Mouse (Mus musculus) C2C12 (cell line): ENCODE measurements at regions not wholly inside any gene's neighbourhood (a gene's known extent, or its start where the extent isn't known, plus 50 kb on each side); places are given as distances from the start of the nearest gene placed in this dataset.

Experiments used
- CEBPB ChIP-seq: IDR thresholded peaks from one replicate; pipeline ENCODE4 v1.6.1; 2011; ENCODE audit warnings: low read depth, mild to moderate bottlenecking, control low read depth, moderate library complexity
- CTCF ChIP-seq: IDR thresholded peaks from one replicate; pipeline ENCODE4 v1.5.1; 2011; ENCODE audit not compliant: control insufficient read depth, insufficient read depth, insufficient read length
- FOSL1 ChIP-seq: IDR thresholded peaks from one replicate; pipeline ENCODE4 v1.8.0; 2011; ENCODE audit warnings: mild to moderate bottlenecking, low read length; ENCODE audit not compliant: poor library complexity, insufficient read depth, severe bottlenecking
- MAX ChIP-seq: IDR thresholded peaks from one replicate; pipeline ENCODE4 v1.6.1; 2011; ENCODE audit warnings: mild to moderate bottlenecking, control low read depth
- MYOD1 ChIP-seq: IDR thresholded peaks from one replicate; pipeline ENCODE4 v1.6.1; 2011; ENCODE audit warnings: low read depth; ENCODE audit not compliant: control insufficient read depth, insufficient read length
- MYOG ChIP-seq: IDR thresholded peaks from one replicate; pipeline ENCODE4 v1.6.1; 2011; ENCODE audit not compliant: control insufficient read depth, insufficient read length; ENCODE audit errors: extremely low read depth
- USF1 ChIP-seq: IDR thresholded peaks from one replicate; pipeline ENCODE4 v1.6.1; 2011; ENCODE audit warnings: low read depth, mild to moderate bottlenecking, control low read depth, moderate library complexity

GRCm38 (mm10) chr16:29829457-29829856 is 234.7 kb upstream of the Hes1 start:
- TF ChIP-seq MYOG (no peak), FOSL1 (no peak), CTCF (no peak), MAX (no peak), CEBPB (no peak), MYOD1 (no peak), USF1 (no peak)
